Mouse (Mus musculus): ENCODE results near the gene Arhgdig. TPM values are rescaled to one million over a fixed set of nuclear protein-coding genes. Genes with fewer than 3 reads are reported as not detected.
A peak's percentile ranks its signal among the peaks of the same experiment; 100 is the strongest.

The Arhgdig gene
- polyA plus RNA-seq, 1 experiment, result 9.6 TPM

GRCm38 (mm10) chr17:26235077-26235815, 27.7 kb upstream of the Arhgdig start:
- no peak overlapping the region for H3ac ChIP-seq (ENCODE audit: control insufficient read depth, insufficient read length, low read depth)
- TF ChIP-seq MAX (IDR thresholded peaks at IDR 0.05), result no peak
- no peak for TF ChIP-seq CTCF (IDR thresholded peaks at IDR 0.05; ENCODE audit: control insufficient read depth, insufficient read depth, insufficient read length)
- TF ChIP-seq CEBPB (IDR thresholded peaks at IDR 0.05; ENCODE audit: low read depth), result no peak
- TF ChIP-seq MYOD1 (IDR thresholded peaks at IDR 0.05; ENCODE audit: control insufficient read depth, insufficient read length, low read depth), result no peak
- TF ChIP-seq USF1 (IDR thresholded peaks at IDR 0.05; ENCODE audit: low read depth), result no peak
- no peak for TF ChIP-seq FOSL1 (IDR thresholded peaks at IDR 0.05; ENCODE audit: insufficient read depth, low read length, poor library complexity, severe bottlenecking)

GRCm38 (mm10) chr17:26234386-26234785, 26.8 kb upstream of the Arhgdig start:
- TF ChIP-seq MYOD1 (IDR thresholded peaks at IDR 0.05; ENCODE audit: control insufficient read depth, insufficient read length, low read depth) (no peak), MYOG (IDR thresholded peaks at IDR 0.05; ENCODE audit: control insufficient read depth, extremely low read depth, insufficient read length) (no peak), CEBPB (IDR thresholded peaks at IDR 0.05; ENCODE audit: low read depth) (no peak), CTCF (IDR thresholded peaks at IDR 0.05; ENCODE audit: control insufficient read depth, insufficient read depth, insufficient read length) (no peak), USF1 (IDR thresholded peaks at IDR 0.05; ENCODE audit: low read depth) (no peak), MAX (IDR thresholded peaks at IDR 0.05) (no peak), FOSL1 (IDR thresholded peaks at IDR 0.05; ENCODE audit: insufficient read depth, low read length, poor library complexity, severe bottlenecking) (no peak)
- Histone ChIP-seq H3ac (ENCODE audit: control insufficient read depth, insufficient read length, low read depth) (no peak overlapping the region), H3K79me3 (ENCODE audit: low read depth) (no peaks in the 10 kb centered on the region), H3K4me3 (ENCODE audit: insufficient read depth, poor library complexity, severe bottlenecking) (no peak overlapping the region), H3K79me2 (ENCODE audit: control insufficient read depth, insufficient read depth) (peaks cover 10% of the 10 kb centered on the region), H3K36me3 (ENCODE audit: control insufficient read depth, insufficient read depth) (no peaks in the 10 kb centered on the region), H3K27me3 (ENCODE audit: control insufficient read depth, insufficient read depth, insufficient read length) (no peaks in the 10 kb centered on the region)

More at GRCm38 (mm10) chr17:26235077-26235815, 27.7 kb upstream of the Arhgdig start:
- Histone ChIP-seq H3K27me3 (ENCODE audit: control insufficient read depth, insufficient read depth, insufficient read length) (no peaks in the 10 kb centered on the region), H3K79me3 (ENCODE audit: low read depth) (peaks cover 3% of the 10 kb centered on the region), H3K36me3 (ENCODE audit: control insufficient read depth, insufficient read depth) (no peaks in the 10 kb centered on the region), H3K79me2 (ENCODE audit: control insufficient read depth, insufficient read depth) (peaks cover 10% of the 10 kb centered on the region), H3K4me3 (ENCODE audit: insufficient read depth, poor library complexity, severe bottlenecking) (no peak overlapping the region)

GRCm38 (mm10) chr17:26232863-26233262, 25.3 kb upstream of the Arhgdig start:
- Histone ChIP-seq H3K36me3 (ENCODE audit: control insufficient read depth, insufficient read depth) (no peaks in the 10 kb centered on the region), H3K79me2 (ENCODE audit: control insufficient read depth, insufficient read depth) (peaks cover 10% of the 10 kb centered on the region), H3ac (ENCODE audit: control insufficient read depth, insufficient read length, low read depth) (no peak overlapping the region), H3K27me3 (ENCODE audit: control insufficient read depth, insufficient read depth, insufficient read length) (no peaks in the 10 kb centered on the region), H3K4me3 (ENCODE audit: insufficient read depth, poor library complexity, severe bottlenecking) (no peak overlapping the region), H3K79me3 (ENCODE audit: low read depth) (no peaks in the 10 kb centered on the region)
- no peak for TF ChIP-seq MYOG (IDR thresholded peaks at IDR 0.05; ENCODE audit: control insufficient read depth, extremely low read depth, insufficient read length)

GRCm38 (mm10) chr17:26231156-26231555, 23.6 kb upstream of the Arhgdig start:
- no peaks in the 10 kb centered on the region for H3K27me3 ChIP-seq (ENCODE audit: control insufficient read depth, insufficient read depth, insufficient read length)
- no peak overlapping the region for H3ac ChIP-seq (ENCODE audit: control insufficient read depth, insufficient read length, low read depth)
- TF ChIP-seq CEBPB (IDR thresholded peaks at IDR 0.05; ENCODE audit: low read depth) (no peak), MYOG (IDR thresholded peaks at IDR 0.05; ENCODE audit: control insufficient read depth, extremely low read depth, insufficient read length) (no peak), FOSL1 (IDR thresholded peaks at IDR 0.05; ENCODE audit: insufficient read depth, low read length, poor library complexity, severe bottlenecking) (no peak), MYOD1 (IDR thresholded peaks at IDR 0.05; ENCODE audit: control insufficient read depth, insufficient read length, low read depth) (no peak), CTCF (IDR thresholded peaks at IDR 0.05; ENCODE audit: control insufficient read depth, insufficient read depth, insufficient read length) (no peak), USF1 (IDR thresholded peaks at IDR 0.05; ENCODE audit: low read depth) (no peak), MAX (IDR thresholded peaks at IDR 0.05) (no peak)
- H3K36me3 ChIP-seq (ENCODE audit: control insufficient read depth, insufficient read depth), result no peaks in the 10 kb centered on the region
- no peak overlapping the region for H3K4me3 ChIP-seq (ENCODE audit: insufficient read depth, poor library complexity, severe bottlenecking)
- no peaks in the 10 kb centered on the region for H3K79me2 ChIP-seq (ENCODE audit: control insufficient read depth, insufficient read depth)
- no peaks in the 10 kb centered on the region for H3K79me3 ChIP-seq (ENCODE audit: low read depth)

GRCm38 (mm10) chr17:26229776-26230175, 22.2 kb upstream of the Arhgdig start:
- H3ac ChIP-seq (ENCODE audit: control insufficient read depth, insufficient read length, low read depth), result no peak overlapping the region
- H3K4me3 ChIP-seq (ENCODE audit: insufficient read depth, poor library complexity, severe bottlenecking), result no peak overlapping the region
- H3K79me3 ChIP-seq (ENCODE audit: low read depth), result no peaks in the 10 kb centered on the region
- no peaks in the 10 kb centered on the region for H3K79me2 ChIP-seq (ENCODE audit: control insufficient read depth, insufficient read depth)
- TF ChIP-seq FOSL1 (IDR thresholded peaks at IDR 0.05; ENCODE audit: insufficient read depth, low read length, poor library complexity, severe bottlenecking) (no peak), CTCF (IDR thresholded peaks at IDR 0.05; ENCODE audit: control insufficient read depth, insufficient read depth, insufficient read length) (no peak), MYOD1 (IDR thresholded peaks at IDR 0.05; ENCODE audit: control insufficient read depth, insufficient read length, low read depth) (no peak), CEBPB (IDR thresholded peaks at IDR 0.05; ENCODE audit: low read depth) (no peak)
- no peaks in the 10 kb centered on the region for H3K27me3 ChIP-seq (ENCODE audit: control insufficient read depth, insufficient read depth, insufficient read length)
- no peaks in the 10 kb centered on the region for H3K36me3 ChIP-seq (ENCODE audit: control insufficient read depth, insufficient read depth)

- no peaks in the 10 kb centered on the region for H3K27me3 ChIP-seq (ENCODE audit: control insufficient read depth, insufficient read depth, insufficient read length)
- TF ChIP-seq CTCF (IDR thresholded peaks at IDR 0.05; ENCODE audit: control insufficient read depth, insufficient read depth, insufficient read length), result no peak
- TF ChIP-seq USF1 (IDR thresholded peaks at IDR 0.05; ENCODE audit: low read depth), result peak; percentile 14
- TF ChIP-seq MAX (IDR thresholded peaks at IDR 0.05), result no peak
- no peak for TF ChIP-seq CEBPB (IDR thresholded peaks at IDR 0.05; ENCODE audit: low read depth)
- no peak for TF ChIP-seq MYOG (IDR thresholded peaks at IDR 0.05; ENCODE audit: control insufficient read depth, extremely low read depth, insufficient read length)
- peak; percentile 35 for TF ChIP-seq MYOD1 (IDR thresholded peaks at IDR 0.05; ENCODE audit: control insufficient read depth, insufficient read length, low read depth)
- H3K36me3 ChIP-seq (ENCODE audit: control insufficient read depth, insufficient read depth), result no peaks in the 10 kb centered on the region
Measured at GRCm38 (mm10) chr17:26225150-26225549, 17.6 kb upstream of the Arhgdig start.

More at GRCm38 (mm10) chr17:26225150-26225549, 17.6 kb upstream of the Arhgdig start:
- Histone ChIP-seq H3K79me3 (ENCODE audit: low read depth) (no peaks in the 10 kb centered on the region), H3K79me2 (ENCODE audit: control insufficient read depth, insufficient read depth) (no peaks in the 10 kb centered on the region), H3K4me3 (ENCODE audit: insufficient read depth, poor library complexity, severe bottlenecking) (no peak overlapping the region), H3ac (ENCODE audit: control insufficient read depth, insufficient read length, low read depth) (no peak overlapping the region)

Data from C2C12 (cell line).